Mouse (Mus musculus) layer of hippocampus, postnatal 36 days (tissue): Measurements from ENCODE around the gene Tspyl1. TPM values are rescaled to one million over a fixed set of nuclear protein-coding genes. Genes with fewer than 3 reads are reported as not detected.

Experiments
- DNase-seq, 2 experiments: peaks; one replicate each; pipeline ENCODE4 v3.0.0; 2022
- total RNA-seq, 2 experiments: library from RNA; stranded (reverse); gene quantifications; 2 replicates each; pipeline ENCODE4 v1.2.3; 2021

Tspyl1 gene
- total RNA-seq, 2 experiments from 2014 or later, result 151 to 170 TPM

- no peak for DNase-seq
These were observed 18.4 kb downstream of the Tspyl1 start for GRCm38 (mm10) chr10:34300368-34300767.

DNA sequence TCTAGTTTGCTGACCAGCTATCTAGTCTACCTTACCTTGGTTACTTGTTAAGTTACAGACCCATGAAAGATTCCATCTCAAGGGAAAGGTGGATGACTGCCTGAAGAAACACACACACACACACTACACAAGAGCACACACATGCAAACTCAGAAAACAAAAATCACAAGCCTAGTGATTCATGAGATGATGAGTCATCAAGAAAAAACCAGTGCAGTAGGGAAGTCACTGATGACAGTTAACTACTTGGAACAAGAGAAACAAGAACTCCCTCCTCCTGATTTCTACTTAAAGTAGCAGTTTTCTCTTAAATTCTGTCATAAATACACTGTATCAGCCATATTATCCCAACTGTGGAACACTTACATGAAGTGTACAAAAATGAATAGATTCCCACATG is 25.1 kb downstream of the Tspyl1 start:
- DNase-seq, result no peak

GRCm38 (mm10) chr10:34309915-34310685 is 28.1 kb downstream of the Tspyl1 start:
- DNase-seq, result no peak

- no peak for DNase-seq
These were observed 30.5 kb downstream of the Tspyl1 start for GRCm38 (mm10) chr10:34312536-34312935.

GRCm38 (mm10) chr10:34316571-34317216 is 34.7 kb downstream of the Tspyl1 start:
- DNase-seq, result peak; percentile 59 to 72

DNA sequence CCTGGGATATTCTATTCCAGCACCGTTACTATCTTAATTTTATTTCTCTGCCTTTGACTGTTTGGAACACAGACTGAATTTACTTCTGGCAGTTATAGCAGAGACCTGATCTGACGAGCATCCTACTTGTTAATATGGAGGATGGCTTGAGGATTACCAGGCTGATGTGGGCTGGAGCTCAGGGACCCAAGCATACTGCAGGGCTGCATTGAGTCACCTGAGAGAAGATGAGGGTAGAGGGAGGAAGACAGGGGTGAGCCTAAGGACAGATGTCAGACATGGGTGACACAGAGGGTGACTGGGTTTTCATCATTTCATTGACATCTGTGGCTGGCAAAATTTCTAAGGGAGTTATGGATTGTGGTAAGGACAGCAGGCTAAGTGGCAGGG is 35.2 kb downstream of the Tspyl1 start:
- DNase-seq, result no peak

- no peak for DNase-seq
These were observed 38.8 kb downstream of the Tspyl1 start for GRCm38 (mm10) chr10:34320809-34321208.

- no peak for DNase-seq
These were observed 44.7 kb downstream of the Tspyl1 start for GRCm38 (mm10) chr10:34326701-34327100.

DNA sequence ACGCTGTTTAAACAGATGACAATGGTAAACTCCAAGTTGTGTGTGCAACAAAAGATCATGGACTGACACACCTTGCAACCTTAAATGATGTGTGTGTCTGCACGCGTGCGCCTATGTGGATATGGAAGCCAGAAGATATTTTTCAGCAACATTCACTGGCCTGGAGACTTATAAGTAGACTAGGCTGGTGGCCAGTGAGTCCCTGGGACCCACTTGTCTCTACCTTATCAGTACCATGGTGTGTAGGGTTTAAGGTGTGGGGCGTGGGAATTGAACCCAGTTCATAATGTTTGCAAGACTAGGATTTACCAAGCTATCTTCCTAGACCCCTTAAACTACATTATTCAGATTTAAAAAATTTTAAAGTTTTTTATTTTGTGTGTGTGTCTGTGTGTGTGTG is 45.2 kb downstream of the Tspyl1 start:
- DNase-seq, result no peak

- DNase-seq, result peak; percentile 24
These were observed 46.3 kb downstream of the Tspyl1 start for GRCm38 (mm10) chr10:34328310-34328709.

Other genes with a start within 250 kb of the Tspyl1 start
- gene Trappc3l, start 244.6 kb upstream of the Tspyl1 start, total RNA-seq, result not detected
- not detected for gene Calhm4, start 237.9 kb upstream of the Tspyl1 start, total RNA-seq
- gene Calhm5, start 185.7 kb upstream of the Tspyl1 start, total RNA-seq, result 1 to 10 TPM; 3.4 to 4.3 TPM
- gene Calhm6, start 154.2 kb upstream of the Tspyl1 start, total RNA-seq, result not detected
- gene Dse, start 74.5 kb upstream of the Tspyl1 start, total RNA-seq, result 1 to 10 TPM; 7.8 TPM
- 100 to 1,000 TPM; 346 to 384 TPM for gene Tspyl4, start 15.3 kb downstream of the Tspyl1 start, total RNA-seq
- not detected for gene Col10a1, start 107.8 kb downstream of the Tspyl1 start, total RNA-seq
- 1 to 10 TPM; 3.6 to 3.8 TPM for gene Nt5dc1, start 136.4 kb downstream of the Tspyl1 start, total RNA-seq
- under 1 TPM; 0.20 to 0.30 TPM for gene Frk, start 201.2 kb downstream of the Tspyl1 start, total RNA-seq